Mouse (Mus musculus) adrenal gland, postnatal 36 days (tissue): ENCODE measurements around the gene Ndrg2. TPM values are rescaled to one million over a fixed set of nuclear protein-coding genes. Genes with fewer than 3 reads are reported as not detected.
"Not testable (repeated sequence)": the region's sequence is repeated elsewhere in the genome, so short reads cannot be mapped to it uniquely, and the experiment has no call there.

ENCODE experiments used
- DNase-seq, 2 experiments: peaks; one replicate each; pipeline ENCODE4 v3.0.0; 2021; ENCODE audit warnings: mixed read lengths in 1 of 2
- total RNA-seq, 2 experiments: library from RNA; stranded (reverse); gene quantifications; 2 replicates each; pipeline ENCODE4 v1.2.3; 2021

Gene Ndrg2
- total RNA-seq, 2 experiments from 2014 or later: 233 to 255 TPM

GRCm38 (mm10) chr14:51877517-51877916 lies 36.4 kb downstream of the Ndrg2 start:
- no peak for DNase-seq

- peak; percentile 84 to 88 for DNase-seq
Measured at GRCm38 (mm10) chr14:51871741-51872140, 42.2 kb downstream of the Ndrg2 start.

GRCm38 (mm10) chr14:51870756-51871155 lies 43.2 kb downstream of the Ndrg2 start:
- DNase-seq: peak; percentile 57 to 67

- peak; percentile 37 to 54 for DNase-seq
Measured at GRCm38 (mm10) chr14:51863603-51864002, 50.4 kb downstream of the Ndrg2 start.

- DNase-seq: not testable (repeated sequence)
Measured at GRCm38 (mm10) chr14:51855280-51855679, 58.7 kb downstream of the Ndrg2 start.

Other genes starting within 250 kb of the Ndrg2 start
- gene Gm17079, start 218.7 kb downstream of the Ndrg2 start, total RNA-seq: not detected
- not detected for gene Gm5800, start 197.0 kb downstream of the Ndrg2 start, total RNA-seq
- gene Ang4, start 140.6 kb downstream of the Ndrg2 start, total RNA-seq: under 1 TPM in 1 of 2 experiments, not detected in 1; 0.46 TPM
- gene AY358078, start 114.1 kb downstream of the Ndrg2 start, total RNA-seq: not detected
- gene Ear6, start 60.5 kb downstream of the Ndrg2 start, total RNA-seq: not detected
- 10 to 100 TPM; 22.1 to 39.7 TPM for gene Mettl17, start 29.3 kb downstream of the Ndrg2 start, total RNA-seq
- under 1 TPM; 0.33 to 0.99 TPM for gene Slc39a2, start 21.3 kb downstream of the Ndrg2 start, total RNA-seq
- not detected for gene Tppp2, start 4.3 kb upstream of the Ndrg2 start, total RNA-seq
- not detected for gene Rnase13, start 8.6 kb upstream of the Ndrg2 start, total RNA-seq
- 10 to 100 TPM; 46.6 to 51.6 TPM for gene Arhgef40, start 70.6 kb upstream of the Ndrg2 start, total RNA-seq
- gene Tmem253, start 101.5 kb upstream of the Ndrg2 start, total RNA-seq: 1 to 10 TPM; 1.7 to 2.5 TPM
- gene Zfp219, start 106.6 kb upstream of the Ndrg2 start, total RNA-seq: 10 to 100 TPM; 51.9 to 62.1 TPM
- gene Olfr221, start 128.3 kb upstream of the Ndrg2 start, total RNA-seq: not detected
- gene Hnrnpc, start 189.9 kb upstream of the Ndrg2 start, total RNA-seq: 100 to 1,000 TPM; 209 to 332 TPM
- under 1 TPM; 0.33 to 0.93 TPM for gene Rpgrip1, start 196.5 kb upstream of the Ndrg2 start, total RNA-seq